Mouse (Mus musculus): ENCODE data around the gene Olfr444.

Olfr444 gene

DNA sequence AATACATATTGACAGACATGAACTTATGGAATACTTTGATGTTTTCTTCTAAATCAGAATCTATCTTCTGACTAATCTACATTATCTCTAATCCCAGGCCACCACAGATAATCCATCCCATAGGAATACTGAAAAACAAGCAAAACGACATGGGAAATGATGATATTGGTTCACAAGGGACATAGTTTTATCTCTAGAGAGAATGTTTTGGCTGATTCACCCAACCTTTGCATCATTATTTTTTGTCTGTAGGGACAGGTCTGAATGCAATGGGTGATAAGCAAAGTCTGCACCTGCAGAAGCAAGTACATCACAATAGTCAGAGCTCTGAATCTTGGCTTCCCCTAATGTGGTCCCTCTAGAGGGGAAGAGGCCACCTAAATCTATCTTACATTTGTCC, at the start of gene Olfr444:
TSS of gene Olfr444 (plus strand) at position 301 of the 400 bp plus-strand sequence.
- POLR2A ChIA-PET, result no interaction called here
- CTCF ChIA-PET, result no interaction called here

- ChIA-PET POLR2A (no interaction called here), CTCF (no interaction called here)
Measured at GRCm38 (mm10) chr6:42900345-42900744, 48.5 kb upstream of the Olfr444 start.

GRCm38 (mm10) chr6:42908578-42908977, 40.3 kb upstream of the Olfr444 start, which contains the start of gene Olfr447:
TSS of gene Olfr447 (plus strand) at chr6:42908878.
- ChIA-PET POLR2A (no interaction called here), CTCF (no interaction called here)

GRCm38 (mm10) chr6:42921077-42921476, 27.8 kb upstream of the Olfr444 start, which contains the start of gene Olfr446:
TSS of gene Olfr446 (plus strand) at chr6:42921377.
- ChIA-PET CTCF (no interaction called here), POLR2A (no interaction called here)

DNA sequence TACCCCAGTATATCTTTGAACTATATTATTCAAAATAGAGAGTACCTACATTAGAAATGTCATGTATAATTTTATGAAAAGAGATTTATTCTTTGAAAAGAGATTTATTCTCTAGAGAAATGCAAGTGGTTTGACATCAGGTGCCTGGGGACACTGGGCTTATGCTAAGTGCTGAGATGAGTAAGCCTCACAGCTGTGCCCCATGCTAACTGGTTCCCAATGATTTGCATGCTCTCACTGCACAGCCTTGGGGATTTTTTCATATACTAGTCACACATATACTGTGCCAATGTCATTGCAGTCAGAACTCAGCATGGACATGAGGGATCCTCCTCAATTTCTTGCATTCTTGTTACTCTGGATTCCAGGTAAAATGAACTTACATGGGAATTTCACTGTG, 31.5 kb downstream of the Olfr444 start:
- CTCF ChIA-PET, result no interaction called here

More for the DNA sequence above, 31.5 kb downstream of the Olfr444 start:
- POLR2A ChIA-PET, result no interaction called here

All from embryonic stem cell, embryonic (primary cell).